Mouse (Mus musculus) C2C12 (cell line): ENCODE measurements around the gene Ppp4r2. TPM values are rescaled to one million over a fixed set of nuclear protein-coding genes. Genes with fewer than 3 reads are reported as not detected.

Experiments
- H3K27me3 ChIP-seq: one replicate; pipeline ENCODE4 v1.6.1; 2011; ENCODE audit not compliant: control insufficient read depth, insufficient read depth, insufficient read length
- H3K36me3 ChIP-seq: one replicate; pipeline ENCODE4 v1.6.1; 2011; ENCODE audit not compliant: control insufficient read depth, insufficient read depth
- H3K4me3 ChIP-seq: one replicate; pipeline ENCODE4 v1.5.1; 2011; ENCODE audit warnings: mild to moderate bottlenecking, control low read depth; ENCODE audit not compliant: poor library complexity, insufficient read depth, severe bottlenecking
- H3K79me2 ChIP-seq: one replicate; pipeline ENCODE4 v1.6.1; 2011; ENCODE audit not compliant: control insufficient read depth, insufficient read depth
- H3K79me3 ChIP-seq: one replicate; pipeline ENCODE4 v1.6.1; 2011; ENCODE audit warnings: low read depth, control low read depth
- H3ac ChIP-seq: one replicate; pipeline ENCODE3; 2011; ENCODE audit warnings: low read depth; ENCODE audit not compliant: control insufficient read depth, insufficient read length
- CEBPB ChIP-seq: IDR thresholded peaks from one replicate; pipeline ENCODE4 v1.6.1; 2011; ENCODE audit warnings: low read depth, mild to moderate bottlenecking, control low read depth, moderate library complexity
- CTCF ChIP-seq: IDR thresholded peaks from one replicate; pipeline ENCODE4 v1.5.1; 2011; ENCODE audit not compliant: control insufficient read depth, insufficient read depth, insufficient read length
- FOSL1 ChIP-seq: IDR thresholded peaks from one replicate; pipeline ENCODE4 v1.8.0; 2011; ENCODE audit warnings: mild to moderate bottlenecking, low read length; ENCODE audit not compliant: poor library complexity, insufficient read depth, severe bottlenecking
- MAX ChIP-seq: IDR thresholded peaks from one replicate; pipeline ENCODE4 v1.6.1; 2011; ENCODE audit warnings: mild to moderate bottlenecking, control low read depth
- MYOD1 ChIP-seq: IDR thresholded peaks from one replicate; pipeline ENCODE4 v1.6.1; 2011; ENCODE audit warnings: low read depth; ENCODE audit not compliant: control insufficient read depth, insufficient read length
- MYOG ChIP-seq: IDR thresholded peaks from one replicate; pipeline ENCODE4 v1.6.1; 2011; ENCODE audit not compliant: control insufficient read depth, insufficient read length; ENCODE audit errors: extremely low read depth
- USF1 ChIP-seq: IDR thresholded peaks from one replicate; pipeline ENCODE4 v1.6.1; 2011; ENCODE audit warnings: low read depth, mild to moderate bottlenecking, control low read depth, moderate library complexity
- polyA plus RNA-seq: library from polyadenylated mRNA; unstranded; fragments of >200 nt; fragmentation: generic; extraction: Trizol; gene quantifications from one replicate; pipeline ENCODE4 v1.2.1, GENCODE M21; 2012; ENCODE audit warnings: missing spikeins

The Ppp4r2 gene
- polyA plus RNA-seq, 1 experiment: 20.9 TPM

DNA sequence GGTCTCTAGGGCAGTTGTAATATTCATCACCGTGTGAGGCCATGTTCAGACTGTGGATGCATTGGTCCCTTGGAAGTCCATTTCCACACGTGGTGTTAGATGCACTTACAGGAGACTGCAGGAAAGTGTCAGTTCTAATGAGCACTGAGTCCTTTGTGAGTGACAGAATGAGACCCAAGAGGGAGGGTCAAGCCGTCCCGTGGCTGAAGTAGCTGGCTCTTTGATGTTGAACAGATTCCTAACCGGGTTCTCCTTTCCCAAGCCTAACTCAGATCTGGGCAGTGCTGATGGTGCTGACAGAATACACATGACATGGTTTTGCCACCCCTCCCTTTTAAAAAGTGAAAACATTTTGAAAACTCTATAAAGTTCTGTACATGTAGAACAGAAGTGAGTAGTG is 35.4 kb downstream of the Ppp4r2 start:
- Histone ChIP-seq H3K36me3 (peaks cover 32% of the 10 kb centered on the region), H3K79me2 (no peaks in the 10 kb centered on the region), H3K79me3 (no peaks in the 10 kb centered on the region), H3K27me3 (no peaks in the 10 kb centered on the region), H3ac (no peak overlapping the region), H3K4me3 (no peak overlapping the region)
- no peak for TF ChIP-seq CEBPB
- no peak for TF ChIP-seq FOSL1
- TF ChIP-seq CTCF: no peak
- no peak for TF ChIP-seq MAX
- TF ChIP-seq MYOD1: no peak
- TF ChIP-seq USF1: no peak
- no peak for TF ChIP-seq MYOG

DNA sequence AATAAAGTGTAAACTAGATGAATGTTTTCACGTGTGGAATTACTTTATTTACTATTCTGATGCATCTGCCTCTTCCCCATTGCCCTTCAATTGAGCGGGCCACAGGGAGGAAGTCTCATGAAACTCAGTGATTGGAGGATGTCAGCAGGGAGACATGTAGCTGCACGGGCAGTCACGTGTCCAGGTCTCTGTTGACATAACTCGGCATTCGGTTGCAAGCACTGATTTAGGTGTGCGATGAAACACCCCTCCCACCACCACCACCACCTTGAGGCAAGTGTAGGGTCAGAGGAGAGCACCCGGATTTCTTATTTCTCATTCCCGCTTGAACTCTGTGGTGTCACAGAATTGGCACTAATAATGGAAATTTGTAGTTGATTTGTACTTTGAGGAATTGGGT is 36.5 kb downstream of the Ppp4r2 start:
- H3ac ChIP-seq: no peak overlapping the region
- no peaks in the 10 kb centered on the region for H3K79me2 ChIP-seq
- H3K27me3 ChIP-seq: no peaks in the 10 kb centered on the region
- peaks cover 22% of the 10 kb centered on the region for H3K36me3 ChIP-seq
- H3K4me3 ChIP-seq: no peak overlapping the region
- TF ChIP-seq MAX (no peak), CTCF (no peak), FOSL1 (no peak), MYOD1 (no peak), MYOG (no peak), USF1 (no peak), CEBPB (no peak)
- no peaks in the 10 kb centered on the region for H3K79me3 ChIP-seq

DNA sequence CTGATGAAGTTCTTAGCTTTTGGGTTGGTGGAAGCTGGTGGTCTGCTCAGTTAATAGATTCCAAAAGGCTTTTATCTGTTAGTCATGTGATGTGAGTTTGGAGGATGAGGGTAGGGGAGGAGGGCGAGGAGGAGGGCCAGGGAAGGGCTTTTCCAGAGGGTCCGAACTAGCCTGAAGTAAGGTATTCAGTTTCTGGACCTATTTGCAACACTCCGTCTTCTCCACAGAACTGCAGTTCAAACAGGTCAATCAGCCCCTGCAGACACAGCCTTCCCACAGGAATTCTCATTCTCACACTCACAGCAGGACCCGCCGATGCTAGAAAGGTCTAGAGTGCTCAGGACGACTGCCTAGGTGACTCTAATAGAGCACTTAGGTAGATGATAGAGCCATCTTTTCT is 39.8 kb downstream of the Ppp4r2 start:
- H3K27me3 ChIP-seq: no peaks in the 10 kb centered on the region
- TF ChIP-seq USF1 (no peak), MYOG (no peak), CEBPB (no peak), CTCF (no peak), MYOD1 (no peak), MAX (no peak), FOSL1 (no peak)
- no peak overlapping the region for H3K4me3 ChIP-seq
- H3K36me3 ChIP-seq: peaks cover 3% of the 10 kb centered on the region
- no peak overlapping the region for H3ac ChIP-seq
- no peaks in the 10 kb centered on the region for H3K79me2 ChIP-seq
- no peaks in the 10 kb centered on the region for H3K79me3 ChIP-seq

DNA sequence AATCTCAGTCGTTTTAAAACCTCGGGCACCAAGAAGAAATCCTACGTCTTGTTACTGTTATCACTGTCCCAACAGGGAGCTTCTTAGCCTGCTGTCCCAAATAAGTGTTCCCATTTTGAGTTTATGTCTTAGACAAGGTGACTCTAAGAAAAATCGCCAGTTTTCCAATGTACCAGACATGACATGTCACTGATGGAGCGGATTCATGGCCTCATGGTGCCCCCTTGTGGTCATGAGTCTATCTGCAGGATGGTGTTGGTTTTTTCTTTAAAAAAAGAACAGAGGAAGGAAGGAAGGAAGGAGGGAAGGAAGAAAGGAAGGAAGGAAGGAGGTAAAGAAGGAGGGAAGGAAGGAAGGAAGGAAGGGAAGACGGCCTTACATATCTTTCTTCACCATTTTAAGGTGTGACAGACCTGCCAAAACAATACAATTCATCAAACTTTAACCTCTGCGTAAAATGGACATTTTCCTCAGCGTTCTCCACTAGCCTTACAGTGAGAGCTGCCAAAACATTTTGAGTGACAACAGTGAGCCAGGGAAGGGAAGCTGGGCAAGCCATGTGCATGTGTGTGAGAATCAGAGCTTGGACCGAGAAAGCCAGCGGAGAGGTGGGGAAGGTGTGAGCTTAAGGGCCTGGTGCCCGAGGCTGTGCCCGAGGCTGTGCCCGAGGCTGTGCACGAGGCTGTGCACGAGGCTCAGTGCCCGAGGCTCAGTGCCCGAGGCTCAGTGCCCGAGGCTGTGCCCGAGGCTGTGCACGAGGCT is 42.6 kb downstream of the Ppp4r2 start:
- H3K4me3 ChIP-seq: no peak overlapping the region
- TF ChIP-seq FOSL1 (no peak), MYOG (no peak), CEBPB (no peak), MYOD1 (no peak), CTCF (peak; percentile 30)
- H3K36me3 ChIP-seq: no peaks in the 10 kb centered on the region
- H3K79me2 ChIP-seq: no peaks in the 10 kb centered on the region
- H3ac ChIP-seq: no peak overlapping the region
- no peaks in the 10 kb centered on the region for H3K79me3 ChIP-seq
- peaks cover 15% of the 10 kb centered on the region for H3K27me3 ChIP-seq

DNA sequence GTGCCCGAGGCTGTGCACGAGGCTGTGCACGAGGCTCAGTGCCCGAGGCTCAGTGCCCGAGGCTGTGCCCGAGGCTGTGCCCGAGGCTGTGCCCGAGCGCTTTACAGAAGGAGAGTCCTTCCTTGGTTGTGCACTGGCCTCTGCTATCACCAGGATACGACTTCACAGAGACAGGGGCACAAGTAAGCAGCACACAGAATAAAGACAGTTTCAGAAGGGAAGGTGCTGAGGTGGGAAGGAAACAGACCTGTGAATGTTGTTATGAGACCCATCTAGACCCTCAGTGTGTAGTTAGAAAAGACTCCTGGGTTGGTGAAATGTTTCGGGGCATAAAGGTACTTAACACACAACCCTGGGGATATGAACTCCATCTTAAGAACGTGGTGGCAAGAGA is 43.2 kb downstream of the Ppp4r2 start:
- H3K4me3 ChIP-seq: no peak overlapping the region
- no peaks in the 10 kb centered on the region for H3K79me3 ChIP-seq
- no peaks in the 10 kb centered on the region for H3K79me2 ChIP-seq
- TF ChIP-seq USF1 (no peak), MYOG (no peak), CTCF (no peak), MAX (no peak), MYOD1 (no peak), CEBPB (no peak), FOSL1 (no peak)
- no peaks in the 10 kb centered on the region for H3K36me3 ChIP-seq
- H3ac ChIP-seq: no peak overlapping the region
- H3K27me3 ChIP-seq: peaks cover 19% of the 10 kb centered on the region

DNA sequence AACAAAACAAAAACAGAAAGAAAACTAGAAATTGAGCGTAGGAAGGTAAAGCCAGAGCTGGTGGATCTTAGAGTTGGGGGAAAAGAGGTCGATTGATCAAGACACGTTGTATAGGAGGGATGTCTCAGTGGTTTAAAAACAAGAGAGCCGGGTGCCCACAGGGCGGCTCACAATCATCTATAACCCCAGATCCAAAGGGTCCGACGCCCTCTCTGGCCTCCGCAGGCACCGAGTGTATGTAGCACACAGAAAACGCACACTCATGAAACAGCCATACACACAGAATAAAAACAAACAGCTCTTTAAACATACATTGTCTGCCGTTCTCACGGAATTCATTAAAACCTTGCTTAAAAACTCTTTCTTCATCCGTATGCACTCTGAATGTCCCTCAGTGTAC is 45.1 kb downstream of the Ppp4r2 start:
- no peak for TF ChIP-seq FOSL1
- TF ChIP-seq MYOG: no peak
- no peak for TF ChIP-seq MYOD1
- no peaks in the 10 kb centered on the region for H3K36me3 ChIP-seq
- H3K27me3 ChIP-seq: peaks cover 20% of the 10 kb centered on the region

More for the DNA sequence above, 45.1 kb downstream of the Ppp4r2 start:
- Histone ChIP-seq H3ac (no peak overlapping the region), H3K4me3 (no peak overlapping the region), H3K79me3 (no peaks in the 10 kb centered on the region), H3K79me2 (no peaks in the 10 kb centered on the region)
